Mouse (Mus musculus) gastrocnemius, postnatal 10 days (tissue): ENCODE data around the gene Atat1. TPM values are rescaled to one million over a fixed set of nuclear protein-coding genes. Genes with fewer than 3 reads are reported as not detected.

Source experiments
- DNase-seq: peaks from one replicate; pipeline ENCODE4 v3.0.0; 2021; ENCODE audit warnings: mixed read lengths
- total RNA-seq, 2 experiments: library from RNA; stranded (reverse); gene quantifications; 2 replicates each; pipeline ENCODE4 v1.2.3; 2021

Atat1 gene
- total RNA-seq, 2 experiments from 2014 or later = 6.4 to 9.8 TPM

GRCm38 (mm10) chr17:35873774-35874519, 35.9 kb downstream of the Atat1 start:
- DNase-seq = peak; percentile 94

- peak; percentile 44 for DNase-seq
Observed at GRCm38 (mm10) chr17:35870884-35871696, 38.8 kb downstream of the Atat1 start.

GRCm38 (mm10) chr17:35870151-35870883, 39.6 kb downstream of the Atat1 start:
- peak; percentile 43 for DNase-seq

GRCm38 (mm10) chr17:35869346-35870067, 40.4 kb downstream of the Atat1 start:
- peak; percentile 41 for DNase-seq

- no peak for DNase-seq
Observed at GRCm38 (mm10) chr17:35868961-35869345, 40.9 kb downstream of the Atat1 start.

- no peak for DNase-seq
Observed at GRCm38 (mm10) chr17:35868165-35868820, 41.6 kb downstream of the Atat1 start.

GRCm38 (mm10) chr17:35866911-35867890, 42.7 kb downstream of the Atat1 start:
- peak; percentile 32 for DNase-seq

- DNase-seq = peak; percentile 75
Observed at GRCm38 (mm10) chr17:35866281-35866831, 43.5 kb downstream of the Atat1 start.

GRCm38 (mm10) chr17:35865481-35866280, 44.2 kb downstream of the Atat1 start, which contains the start of gene Ppp1r18:
TSS of gene Ppp1r18 (plus strand) at chr17:35865593.
- DNase-seq = peak; percentile 81

- no peak for DNase-seq
Observed at GRCm38 (mm10) chr17:35864832-35865353, 45.0 kb downstream of the Atat1 start.

GRCm38 (mm10) chr17:35861198-35861857, 48.5 kb downstream of the Atat1 start, which contains the start of gene Nrm:
TSS of gene Nrm (plus strand) at chr17:35861318.
- DNase-seq = peak; percentile 87

GRCm38 (mm10) chr17:35860831-35861197, 49.1 kb downstream of the Atat1 start:
- DNase-seq = no peak

GRCm38 (mm10) chr17:35859835-35860234, 50.0 kb downstream of the Atat1 start:
- DNase-seq = no peak

GRCm38 (mm10) chr17:35859371-35859770, 50.5 kb downstream of the Atat1 start:
- DNase-seq = no peak

- no peak for DNase-seq
Observed at GRCm38 (mm10) chr17:35850974-35851373, 58.9 kb downstream of the Atat1 start.

GRCm38 (mm10) chr17:35848112-35848511, 61.8 kb downstream of the Atat1 start:
- no peak for DNase-seq
